Mouse (Mus musculus): Measurements from ENCODE around the gene Olfr518.

DNA sequence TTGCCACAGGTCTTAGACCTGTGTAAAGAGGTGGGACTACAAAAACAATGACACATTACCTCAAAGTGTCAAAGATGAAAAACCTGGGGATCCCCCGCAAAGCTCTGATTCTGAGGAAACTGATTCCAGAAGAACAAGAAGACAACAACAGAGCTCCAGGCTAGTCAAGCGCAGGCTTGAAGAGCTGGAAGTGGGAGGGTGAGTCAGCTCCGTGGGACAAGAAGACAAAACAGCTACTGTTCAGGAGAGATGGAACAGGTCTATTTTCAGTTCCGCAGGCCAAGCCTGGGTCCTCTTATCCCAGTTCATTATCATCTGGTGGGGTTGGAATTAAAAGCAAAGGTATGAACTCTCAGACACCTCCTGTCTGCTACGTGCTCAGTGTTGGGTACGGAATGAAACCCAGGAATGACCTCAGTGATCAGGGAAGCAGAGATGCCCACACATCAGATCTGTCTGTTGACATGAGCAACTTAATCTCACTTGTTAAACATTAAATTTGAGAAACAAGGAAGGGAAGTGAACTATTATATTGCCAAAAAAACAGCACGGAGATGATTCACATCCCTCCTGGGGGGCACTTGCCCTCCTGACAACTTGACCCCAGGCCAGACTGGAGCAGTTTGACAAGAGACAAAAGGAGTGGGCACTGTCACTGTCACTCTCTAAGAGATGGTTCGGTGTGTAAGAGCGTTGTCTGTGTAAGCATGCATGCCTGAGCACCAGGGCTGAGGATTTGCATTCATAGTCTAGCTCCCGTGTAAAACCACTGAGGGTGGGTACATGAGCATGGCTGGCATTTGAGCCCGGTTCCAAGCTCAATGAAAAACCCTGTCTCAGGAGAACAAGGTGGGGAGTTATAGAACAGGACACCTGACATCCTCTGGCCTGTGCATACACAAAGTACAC is 43.7 kb upstream of the Olfr518 start:
- TF ChIP-seq CTCF (IDR thresholded peaks at IDR 0.05; ENCODE audit: low read depth, low read length) (no peak), GATA2 (IDR thresholded peaks at IDR 0.05; ENCODE audit: borderline replicate concordance, low read depth, low read length) (no peak), POLR2AphosphoS5 (IDR thresholded peaks at IDR 0.05; ENCODE audit: insufficient replicate concordance, low read depth, low read length) (no peak), TAL1 (conservative IDR thresholded peaks at IDR 0.05; ENCODE audit: low read depth, low read length) (no peak), GATA1 (IDR thresholded peaks at IDR 0.05; ENCODE audit: borderline replicate concordance, low read length) (no peak)

All from G1E (cell line).